Mouse (Mus musculus) gastrocnemius, adult 2 months (tissue): Measurements from ENCODE around the gene Plcb4. TPM values are rescaled to one million over a fixed set of nuclear protein-coding genes. Genes with fewer than 3 reads are reported as not detected.
"Not testable (repeated sequence)": the region's sequence is repeated elsewhere in the genome, so short reads cannot be mapped to it uniquely, and the experiment has no call there.

Experiments
- DNase-seq: peaks from one replicate; pipeline ENCODE4 v3.0.0; 2022
- H3K27ac ChIP-seq: fragments of 200-600 bp; 2 replicates; pipeline ENCODE4 v1.8.1; 2022; ENCODE audit warnings: mild to moderate bottlenecking
- H3K4me3 ChIP-seq: fragments of 200-600 bp; 2 replicates; pipeline ENCODE4 v1.8.1; 2022; ENCODE audit warnings: mild to moderate bottlenecking, moderate library complexity
- CTCF ChIP-seq: fragments of 200-600 bp; IDR thresholded peaks from 2 replicates; pipeline ENCODE4 v1.8.1; 2022; ENCODE audit warnings: antibody characterized with exemption, mild to moderate bottlenecking, moderate library complexity
- intact Hi-C: fragments of 180-260 bp; cut with DNase I; formaldehyde crosslinking; loops from one replicate; pipeline ENCODE4 v1.15.1; 2025
- total RNA-seq, 2 experiments: library from RNA; stranded (reverse); gene quantifications; 2 replicates each; pipeline ENCODE4 v1.2.3; 2021

The Plcb4 gene
- total RNA-seq, 2 experiments from 2014 or later: 19.7 to 21.8 TPM

- DNase-seq: peak; percentile 53
- peak overlapping the region; percentile 64 for H3K27ac ChIP-seq
- intact Hi-C loops: loop anchor here (5.0 kb wide), 1 partner anchor 196 kb away; no protein-coding TSS in a partner anchor
- no peak overlapping the region for H3K4me3 ChIP-seq
- no peak for TF ChIP-seq CTCF
Observed at GRCm38 (mm10) chr2:135731591-135731990, 72.8 kb downstream of the Plcb4 start.

- peak overlapping the region; percentile 44; the same call in 1 of the 2 replicates for H3K27ac ChIP-seq
- intact Hi-C loops: loop anchor here (5.0 kb wide), 1 partner anchor 195 kb away; no protein-coding TSS in a partner anchor
Observed at GRCm38 (mm10) chr2:135732651-135733050, 73.8 kb downstream of the Plcb4 start.

GRCm38 (mm10) chr2:135733926-135734510, 75.2 kb downstream of the Plcb4 start:
- peak; percentile 58 for TF ChIP-seq CTCF
- Histone ChIP-seq H3K27ac (peak overlapping the region; percentile 52), H3K4me3 (peak overlapping the region; percentile 38)
- intact Hi-C loops: loop anchor here (5.0 kb wide), 1 partner anchor 193 kb away; no protein-coding TSS in a partner anchor
- no peak for DNase-seq

More at GRCm38 (mm10) chr2:135732651-135733050, 73.8 kb downstream of the Plcb4 start:
- DNase-seq: no peak
- no peak overlapping the region for H3K4me3 ChIP-seq
- no peak for TF ChIP-seq CTCF

- no peak for TF ChIP-seq CTCF
- Histone ChIP-seq H3K27ac (peak overlapping the region; percentile 5; the same call in 1 of the 2 replicates), H3K4me3 (peak overlapping the region; percentile 41)
- DNase-seq: peak; percentile 33
- intact Hi-C loops: no loop called here
Observed at GRCm38 (mm10) chr2:135737506-135737905, 78.7 kb downstream of the Plcb4 start.

- peak overlapping the region; percentile 24; the same call in 1 of the 2 replicates for H3K27ac ChIP-seq
- DNase-seq, H3K4me3 ChIP-seq, intact Hi-C loops: not testable (repeated sequence)
Observed at GRCm38 (mm10) chr2:135738022-135738780, 79.4 kb downstream of the Plcb4 start.

- no peak for DNase-seq
- Histone ChIP-seq H3K27ac (peak overlapping the region; percentile 38; the same call in 1 of the 2 replicates), H3K4me3 (no peak overlapping the region)
- intact Hi-C loops: no loop called here
- TF ChIP-seq CTCF: no peak
Observed at GRCm38 (mm10) chr2:135738950-135739349, 80.1 kb downstream of the Plcb4 start.

- Histone ChIP-seq H3K4me3 (peak overlapping the region; percentile 21), H3K27ac (peak overlapping the region; percentile 69)
- no peak for DNase-seq
- intact Hi-C loops: no loop called here
- TF ChIP-seq CTCF: no peak
Observed at GRCm38 (mm10) chr2:135742954-135743700, 84.3 kb downstream of the Plcb4 start.

GRCm38 (mm10) chr2:135744711-135745110, 85.9 kb downstream of the Plcb4 start:
- no peak for TF ChIP-seq CTCF
- intact Hi-C loops: no loop called here
- H3K27ac ChIP-seq: no peak overlapping the region
- no peak for DNase-seq
- H3K4me3 ChIP-seq: no peak overlapping the region

- intact Hi-C loops: no loop called here
- no peak for DNase-seq
- Histone ChIP-seq H3K27ac (no peak overlapping the region), H3K4me3 (no peak overlapping the region)
- peak; percentile 32; the same call in 1 of the 2 replicates for TF ChIP-seq CTCF
Observed at GRCm38 (mm10) chr2:135745126-135745525, 86.3 kb downstream of the Plcb4 start.

- H3K4me3 ChIP-seq: no peak overlapping the region
- intact Hi-C loops: no loop called here
- no peak for DNase-seq
- no peak for TF ChIP-seq CTCF
- H3K27ac ChIP-seq: peak overlapping the region; percentile 41
Observed at GRCm38 (mm10) chr2:135748441-135748840, 89.6 kb downstream of the Plcb4 start.

GRCm38 (mm10) chr2:135749606-135750005, 90.8 kb downstream of the Plcb4 start:
- DNase-seq: no peak
- Histone ChIP-seq H3K27ac (peak overlapping the region; percentile 41), H3K4me3 (no peak overlapping the region)
- intact Hi-C loops: no loop called here
- TF ChIP-seq CTCF: no peak

GRCm38 (mm10) chr2:135750748-135751147, 91.9 kb downstream of the Plcb4 start:
- TF ChIP-seq CTCF: no peak
- DNase-seq: no peak
- intact Hi-C loops: no loop called here
- Histone ChIP-seq H3K4me3 (no peak overlapping the region), H3K27ac (no peak overlapping the region)

- Histone ChIP-seq H3K4me3 (no peak overlapping the region), H3K27ac (no peak overlapping the region)
- intact Hi-C loops: no loop called here
- no peak for TF ChIP-seq CTCF
- DNase-seq: no peak
Observed at GRCm38 (mm10) chr2:135755792-135756191, 97.0 kb downstream of the Plcb4 start.
